Mouse (Mus musculus) G1E (cell line): Measurements from ENCODE around the gene Zfp36l1.

Experiments
- CTCF ChIP-seq: IDR thresholded peaks from 2 replicates; pipeline ENCODE4 v1.5.1; 2012; ENCODE audit warnings: low read depth, low read length, inconsistent platforms, mixed read lengths
- GATA1 ChIP-seq: IDR thresholded peaks from 2 replicates; pipeline ENCODE4 v1.6.1; 2012; ENCODE audit warnings: borderline replicate concordance, low read length, inconsistent platforms, mixed read lengths
- GATA2 ChIP-seq: IDR thresholded peaks from 2 replicates; pipeline ENCODE4 v1.6.1; 2012; ENCODE audit warnings: low read depth, low read length, inconsistent platforms, borderline replicate concordance

- TF ChIP-seq CTCF (no peak), GATA2 (no peak), GATA1 (no peak)
Measured at GRCm38 (mm10) chr12:80074331-80074730, 38.5 kb downstream of the Zfp36l1 start.
